Mouse (Mus musculus) cortical plate, adult 2 months (tissue): ENCODE measurements around the gene CK137956.

ENCODE experiments used
- CTCF ChIP-seq: fragments of 200-500 bp; IDR thresholded peaks from 2 replicates; pipeline ENCODE4 v1.5.1; 2011; ENCODE audit warnings: mild to moderate bottlenecking, control low read depth, low read length; ENCODE audit not compliant: insufficient read depth; ENCODE audit errors: extremely low read depth
- POLR2A ChIP-seq: fragments of 200-500 bp; IDR thresholded peaks from 2 replicates; pipeline ENCODE4 v1.6.1; 2011; ENCODE audit warnings: mild to moderate bottlenecking, low read length, control low read depth; ENCODE audit not compliant: insufficient read depth; ENCODE audit errors: extremely low read depth

- no peak for TF ChIP-seq CTCF
- TF ChIP-seq POLR2A = no peak
Observed at GRCm38 (mm10) chr4:127984426-127984825, 13.7 kb upstream of the CK137956 start.
